Comparison of ENCODE assay signal across 9 mouse cellular contexts in the genomic region with DNA sequence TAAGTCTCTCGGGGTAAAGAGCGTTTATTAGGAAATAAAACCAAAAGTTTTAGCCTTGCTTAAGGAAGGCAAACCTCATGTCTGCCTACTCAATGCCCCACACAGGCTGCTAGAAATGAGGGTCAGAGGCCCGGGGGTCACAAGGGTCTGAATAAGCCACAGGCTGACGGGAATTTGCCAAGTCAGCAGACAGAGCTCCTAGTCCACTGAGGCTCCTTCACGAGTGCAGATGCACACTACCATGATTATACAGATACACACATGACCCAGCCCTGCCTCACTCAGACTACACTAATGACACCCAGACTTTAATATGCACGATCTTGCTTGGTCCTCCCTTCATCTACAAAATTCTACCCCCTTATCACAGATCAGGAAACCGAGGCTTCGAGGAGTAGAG. TPM values are rescaled to one million over a fixed set of nuclear protein-coding genes. Genes with fewer than 3 reads are reported as not detected.
DNase-seq lines count a peak whose midpoint lies in the region; ATAC-seq and TF ChIP-seq lines count a peak whose summit lies in the region.
"Had no signal": no experiment of that assay in that cellular context is flagged by ENCODE, and none has a peak within 500 bp of the region (broad histone marks: within the 10 kb centered on the region; RNA-seq: fewer than 3 reads in every experiment).

No protein-coding gene starts in this region.

- intact Hi-C loops in left cerebral cortex, postnatal 36 days (cut with DNase I), result loop anchor here (5.0 to 10.0 kb wide), 2 partner anchors 38 to 180 kb away; no protein-coding TSS in a partner anchor

- no peak for TF ChIP-seq RAD21 in MEL (IDR thresholded peaks at IDR 0.05; ENCODE audit: low read depth, low read length)

- WGBS in forebrain, embryonic 14.5 days, result 47% methylated on average over 8 of the region's 8 CpGs
- WGBS in liver, embryonic 16.5 days (ENCODE audit: insufficient replicate concordance), result 39% methylated on average over 8 of the region's 8 CpGs

- H3K4me3 ChIP-seq in MEL (ENCODE audit: control insufficient read depth in 1 of 2, insufficient read depth in 1 of 2, low read depth in 2 of 2, low read length in 2 of 2), result no peak overlapping the region
- H3K4me3 ChIP-seq in forebrain, embryonic 14.5 days (ENCODE audit: low read depth, low read length), result no peak overlapping the region
- no peak overlapping the region; the same call in 1 of the 2 replicates for H3K4me3 ChIP-seq in liver, embryonic 16.5 days (ENCODE audit: low read depth, low read length)

- no peak for ATAC-seq in forebrain, embryonic 14.5 days
- ATAC-seq in liver, embryonic 16.5 days (ENCODE audit: low read depth), result no peak

- no peak overlapping the region for H3K9ac ChIP-seq in MEL (ENCODE audit: control insufficient read depth, low read depth, low read length, poor library complexity, severe bottlenecking)
- peak overlapping the region; percentile 41; the same call in 1 of the 2 replicates for H3K9ac ChIP-seq in forebrain, embryonic 14.5 days (ENCODE audit: low read length)
- peak overlapping the region; percentile 60 for H3K9ac ChIP-seq in liver, embryonic 16.5 days (ENCODE audit: low read depth, low read length)

- peaks cover 24% of the 10 kb centered on the region for H3K79me2 ChIP-seq in MEL (ENCODE audit: control insufficient read depth, insufficient read depth, low read length, poor library complexity)

- no peak for TF ChIP-seq POLR2A in MEL (IDR thresholded peaks at IDR 0.05; ENCODE audit: control insufficient read depth in 1 of 2, insufficient read depth in 1 of 2, low read depth in 1 of 2, low read length in 2 of 2, poor library complexity in 1 of 2)

- peak overlapping the region; percentile 74 for H3K4me2 ChIP-seq in forebrain, embryonic 14.5 days (ENCODE audit: low read length)
- H3K4me2 ChIP-seq in liver, embryonic 16.5 days (ENCODE audit: low read depth, low read length), result peak overlapping the region; percentile 99

- no peaks in the 10 kb centered on the region for H3K27me3 ChIP-seq in MEL (ENCODE audit: control insufficient read depth in 1 of 2, insufficient read depth in 2 of 2, low read length in 2 of 2)
- H3K27me3 ChIP-seq in forebrain, embryonic 14.5 days (replicated peaks; ENCODE audit: control insufficient read depth, insufficient read depth, low read length), result no peaks in the 10 kb centered on the region
- no peaks in the 10 kb centered on the region for H3K27me3 ChIP-seq in liver, embryonic 16.5 days (ENCODE audit: control insufficient read depth, insufficient read depth, low read depth, low read length)

- no peak for TF ChIP-seq CTCF in MEL (IDR thresholded peaks at IDR 0.05 in 2 of 3, conservative IDR thresholded peaks at IDR 0.05 in 1 of 3; ENCODE audit: control insufficient read depth in 1 of 3, insufficient read depth in 1 of 3, low read depth in 2 of 3, low read length in 3 of 3, poor library complexity in 1 of 3, severe bottlenecking in 1 of 3)

- H3K36me3 ChIP-seq in MEL (ENCODE audit: control insufficient read depth in 1 of 2, insufficient read depth in 2 of 2, low read length in 2 of 2), result peaks cover 0 to 25% of the 10 kb centered on the region in 2 experiments; a peak in 3 of 4 replicates
- peaks cover 16% of the 10 kb centered on the region for H3K36me3 ChIP-seq in forebrain, embryonic 14.5 days (ENCODE audit: control insufficient read depth, insufficient read depth, low read length)
- peaks cover 8% of the 10 kb centered on the region; the same call in 1 of the 2 replicates for H3K36me3 ChIP-seq in liver, embryonic 16.5 days (ENCODE audit: control insufficient read depth, insufficient read depth)

- no peak for TF ChIP-seq EP300 in MEL (IDR thresholded peaks at IDR 0.05; ENCODE audit: low read depth in 1 of 2, low read length in 2 of 2)

- peak overlapping the region; percentile 67 for H3K27ac ChIP-seq in MEL (ENCODE audit: control insufficient read depth, low read depth, low read length)
- H3K27ac ChIP-seq in forebrain, embryonic 14.5 days (ENCODE audit: low read depth, low read length), result no peak overlapping the region
- H3K27ac ChIP-seq in liver, embryonic 16.5 days (ENCODE audit: low read length), result peak overlapping the region; percentile 93

- no peaks in the 10 kb centered on the region for H3K9me3 ChIP-seq in MEL (replicated peaks; ENCODE audit: insufficient read depth, low read length)
- H3K9me3 ChIP-seq in forebrain, embryonic 14.5 days (replicated peaks; ENCODE audit: control insufficient read depth, low read length), result no peaks in the 10 kb centered on the region
- H3K9me3 ChIP-seq in liver, embryonic 16.5 days (replicated peaks; ENCODE audit: control insufficient read depth, low read length), result no peaks in the 10 kb centered on the region

- DNase-seq in layer of hippocampus, postnatal 10 days (ENCODE audit: low spot score in 2 of 2), result peak; percentile 3 to 19
- no peak for DNase-seq in layer of hippocampus, adult 9-10 months (ENCODE audit: low spot score)
- DNase-seq in MEL (ENCODE audit: low read depth, low spot score), result no peak
- DNase-seq in forebrain, embryonic 14.5 days (ENCODE audit: low spot score), result no peak
- no peak for DNase-seq in kidney, postnatal 25 days
- no peak for DNase-seq in left cerebral cortex, postnatal 36 days (ENCODE audit: low spot score in 2 of 2)
- DNase-seq in urinary bladder, postnatal 36 days (ENCODE audit: low spot score in 2 of 2), result no peak
- DNase-seq: cerebellum, postnatal 36 days had no signal

- H3K4me1 ChIP-seq in MEL (ENCODE audit: control insufficient read depth in 1 of 2, insufficient read depth in 2 of 2, low read length in 2 of 2), result peaks cover 11 to 33% of the 10 kb centered on the region in 2 experiments; a peak in 3 of 4 replicates
- H3K4me1 ChIP-seq in forebrain, embryonic 14.5 days (ENCODE audit: control insufficient read depth, insufficient read depth, low read length), result peaks cover 40% of the 10 kb centered on the region
- H3K4me1 ChIP-seq in liver, embryonic 16.5 days (ENCODE audit: control insufficient read depth, low read depth, low read length), result peaks cover 44% of the 10 kb centered on the region

TF ChIP-seq in MEL, 35 proteins besides CTCF, POLR2A, EP300 and RAD21:
- TF ChIP-seq GABPA (IDR thresholded peaks at IDR 0.05; ENCODE audit: low read depth, low read length), result no peak
- no peak for TF ChIP-seq POLR2AphosphoS5 (IDR thresholded peaks at IDR 0.05; ENCODE audit: borderline replicate concordance, low read depth, low read length)

RNA-seq across cellular contexts. Expression of gene Ccdc88c, which starts 4.0 kb away (rescaled TPM):
- 10 to 100 TPM; 43.0 to 49.7 TPM for total RNA-seq in layer of hippocampus, postnatal 10 days (2021)
- 8.5 and 8.7 TPM in 2 replicates for total RNA-seq in MEL (2012; rRNA removed)
- 10 to 100 TPM in 1 of 2 experiments, not detected in 1; 15.3 TPM for polyA plus RNA-seq in MEL (2012; ENCODE audit: insufficient read depth in 1 of 2, insufficient read length in 2 of 2, low read depth in 1 of 2, low replicate concordance in 2 of 2, missing spikeins in 1 of 2)
- polyA plus RNA-seq in forebrain, embryonic 14.5 days (2014; fragmentation: Nextera tagmentation; extraction: Ambion mirVana), result 11.6 and 15.3 TPM in 2 replicates
- 5.9 and 6.1 TPM in 2 replicates for polyA plus RNA-seq in liver, embryonic 16.5 days (2015; fragmentation: Nextera tagmentation; extraction: Ambion mirVana)
- 10 to 100 TPM; 16.7 to 28.8 TPM for total RNA-seq in left cerebral cortex, postnatal 36 days (2021)

RNA-seq across cellular contexts. Expression of gene Ppp4r3a, which starts 58.7 kb away (rescaled TPM):
- 10 to 100 TPM; 38.8 to 45.4 TPM for total RNA-seq in layer of hippocampus, postnatal 10 days (2021)
- total RNA-seq in MEL (2012; rRNA removed), result 60.1 and 61.2 TPM in 2 replicates
- 100 to 1,000 TPM in 1 of 2 experiments, 10 to 100 TPM in 1; 48.5 to 701 TPM for polyA plus RNA-seq in MEL (2012; ENCODE audit: insufficient read depth in 1 of 2, insufficient read length in 2 of 2, low read depth in 1 of 2, low replicate concordance in 2 of 2, missing spikeins in 1 of 2)
- polyA plus RNA-seq in forebrain, embryonic 14.5 days (2014; fragmentation: Nextera tagmentation; extraction: Ambion mirVana), result 27.5 and 35.0 TPM in 2 replicates
- polyA plus RNA-seq in liver, embryonic 16.5 days (2015; fragmentation: Nextera tagmentation; extraction: Ambion mirVana), result 14.8 and 15.0 TPM in 2 replicates
- total RNA-seq in left cerebral cortex, postnatal 36 days (2021), result 10 to 100 TPM; 35.6 to 46.1 TPM

Comparison
In these comparisons a context has a peak if more than half of its experiments do, and no peak if none do; other contexts are left out.
1. DNase-seq: peak in layer of hippocampus, postnatal 10 days (2 of 2); none in layer of hippocampus, adult 9-10 months (single experiment), MEL (single experiment), forebrain, embryonic 14.5 days (single experiment), kidney, postnatal 25 days (0 of 2), left cerebral cortex, postnatal 36 days (0 of 2) and urinary bladder, postnatal 36 days (0 of 2).